In the genomic region with DNA sequence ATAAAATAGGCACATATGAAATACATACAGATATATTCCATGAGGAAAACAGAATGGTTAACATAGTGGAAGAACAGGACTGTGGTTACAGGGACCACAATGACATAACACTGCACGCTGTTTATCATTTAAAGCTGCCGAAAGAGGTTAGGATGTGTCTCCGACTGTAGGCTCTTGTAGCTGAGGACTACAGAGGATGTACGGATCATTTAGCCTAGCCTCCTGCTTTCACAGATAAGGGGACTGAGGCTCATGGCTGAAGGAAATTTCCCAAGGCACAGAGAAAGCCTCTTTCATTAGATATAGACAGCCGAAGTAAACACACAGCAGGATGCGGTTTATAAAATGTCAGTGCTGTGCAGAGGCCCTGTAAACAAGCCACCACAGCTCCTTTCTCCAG, we compare ENCODE assay signal across 11 mouse cellular contexts. TPM values are rescaled to one million over a fixed set of nuclear protein-coding genes. Genes with fewer than 3 reads are reported as not detected.
A peak's percentile ranks its signal among the peaks of the same experiment; 100 is the strongest.
DNase-seq lines count a peak whose midpoint lies in the region; ATAC-seq and TF ChIP-seq lines count a peak whose summit lies in the region.
"Had no signal": no experiment of that assay in that cellular context is flagged by ENCODE, and none has a peak within 500 bp of the region (broad histone marks: within the 10 kb centered on the region; RNA-seq: fewer than 3 reads in every experiment).

No protein-coding gene starts in this region.

- no peaks in the 10 kb centered on the region for H3K9me3 ChIP-seq in hindbrain, embryonic 15.5 days
- H3K9me3 ChIP-seq in hindbrain, embryonic 10.5 days: no peaks in the 10 kb centered on the region
- H3K9me3 ChIP-seq in G1E (replicated peaks): no peaks in the 10 kb centered on the region
- no peaks in the 10 kb centered on the region for H3K9me3 ChIP-seq in lung, postnatal 0 days (ENCODE audit: low read length)
- H3K9me3 ChIP-seq: forebrain, embryonic 13.5 days; limb, embryonic 10.5 days had no signal

- ATAC-seq in hindbrain, embryonic 15.5 days (ENCODE audit: low FRiP score, low read depth): no peak
- ATAC-seq in G1E (ENCODE audit: extremely low read depth, insufficient number of reproducible peaks, low FRiP score, poor library complexity, severe bottlenecking): peak; percentile 91
- ATAC-seq in lung, postnatal 0 days: peak; percentile 73
- ATAC-seq: forebrain, embryonic 13.5 days had no signal

- H3K27me3 ChIP-seq in hindbrain, embryonic 15.5 days: no peaks in the 10 kb centered on the region
- no peaks in the 10 kb centered on the region for H3K27me3 ChIP-seq in hindbrain, embryonic 10.5 days (ENCODE audit: insufficient read depth, poor library complexity, severe bottlenecking)
- no peaks in the 10 kb centered on the region; the same call in 1 of the 2 replicates for H3K27me3 ChIP-seq in G1E (ENCODE audit: insufficient read depth, low read length)
- H3K27me3 ChIP-seq in lung, postnatal 0 days (replicated peaks; ENCODE audit: insufficient read depth, low read length): no peaks in the 10 kb centered on the region
- H3K27me3 ChIP-seq: forebrain, embryonic 13.5 days had no signal

- WGBS in hindbrain, embryonic 15.5 days: 67% methylated on average over 6 of the region's 6 CpGs
- WGBS in hindbrain, embryonic 10.5 days: 80% methylated on average over 6 of the region's 6 CpGs
- WGBS in lung, postnatal 0 days: 35% methylated on average over 6 of the region's 6 CpGs

- peak overlapping the region; percentile 48; the same call in 1 of the 2 replicates for H3K27ac ChIP-seq in hindbrain, embryonic 15.5 days (replicated peaks)
- no peak overlapping the region for H3K27ac ChIP-seq in hindbrain, embryonic 10.5 days
- H3K27ac ChIP-seq in lung, postnatal 0 days (ENCODE audit: low read length): peak overlapping the region; percentile 61
- H3K27ac ChIP-seq: forebrain, embryonic 13.5 days had no signal

- no peak for DNase-seq in hindbrain, embryonic 10.5 days (ENCODE audit: low spot score)
- peak; percentile 45 for DNase-seq in G1E (ENCODE audit: low spot score)
- DNase-seq in brain, embryonic 14.5 days (ENCODE audit: low read depth): peak; percentile 22
- peak; percentile 29 for DNase-seq in lung, postnatal 0 days (ENCODE audit: low spot score)
- DNase-seq in frontal cortex, postnatal 36 days (ENCODE audit: low spot score in 2 of 2): no peak
- DNase-seq in left cerebral cortex, postnatal 36 days (ENCODE audit: low spot score in 2 of 2): no peak
- DNase-seq in layer of hippocampus, adult 18-20 months (ENCODE audit: low spot score in 2 of 2): no peak
- DNase-seq: spleen, adult 18-20 months had no signal

- H3K36me3 ChIP-seq in hindbrain, embryonic 15.5 days: 0 out of 2 replicates have a peak, but pooled peaks cover 2% of the 10 kb centered on the region
- no peaks in the 10 kb centered on the region for H3K36me3 ChIP-seq in hindbrain, embryonic 10.5 days
- no peaks in the 10 kb centered on the region for H3K36me3 ChIP-seq in G1E (replicated peaks)
- no peaks in the 10 kb centered on the region for H3K36me3 ChIP-seq in lung, postnatal 0 days (ENCODE audit: insufficient read depth, low read length)
- H3K36me3 ChIP-seq: limb, embryonic 10.5 days had no signal

- no peak overlapping the region for H3K4me2 ChIP-seq in hindbrain, embryonic 15.5 days
- peak overlapping the region; percentile 27; the same call in 1 of the 2 replicates for H3K4me2 ChIP-seq in lung, postnatal 0 days (replicated peaks; ENCODE audit: low read depth, low read length)
- H3K4me2 ChIP-seq: forebrain, embryonic 13.5 days had no signal

- no peak overlapping the region for H3K4me3 ChIP-seq in hindbrain, embryonic 15.5 days
- no peak overlapping the region for H3K4me3 ChIP-seq in hindbrain, embryonic 10.5 days
- peak overlapping the region; percentile 61; the same call in 1 of the 2 replicates for H3K4me3 ChIP-seq in G1E (ENCODE audit: low read depth, low read length)
- no peak overlapping the region for H3K4me3 ChIP-seq in lung, postnatal 0 days (ENCODE audit: low read depth, low read length)
- H3K4me3 ChIP-seq: forebrain, embryonic 13.5 days; limb, embryonic 10.5 days had no signal

- intact Hi-C loops in left cerebral cortex, postnatal 36 days (cut with DNase I): no loop called here

- TF ChIP-seq EP300 in lung, postnatal 0 days (IDR thresholded peaks at IDR 0.05): no peak

- H3K4me1 ChIP-seq in hindbrain, embryonic 15.5 days (replicated peaks): peaks cover 6% of the 10 kb centered on the region
- H3K4me1 ChIP-seq in hindbrain, embryonic 10.5 days (replicated peaks): 0 out of 2 replicates have a peak, but pooled peaks cover 7% of the 10 kb centered on the region
- peaks cover 41% of the 10 kb centered on the region for H3K4me1 ChIP-seq in G1E (ENCODE audit: insufficient read depth, low read depth, low read length)
- H3K4me1 ChIP-seq in lung, postnatal 0 days (ENCODE audit: insufficient read depth, low read depth, low read length): 0 out of 2 replicates have a peak, but pooled peaks cover 4% of the 10 kb centered on the region

- H3K9ac ChIP-seq in hindbrain, embryonic 15.5 days: no peak overlapping the region
- H3K9ac ChIP-seq in lung, postnatal 0 days (replicated peaks; ENCODE audit: low read depth): no peak overlapping the region
- H3K9ac ChIP-seq: forebrain, embryonic 13.5 days had no signal

- TF ChIP-seq POLR2A in brain, embryonic 14.5 days (IDR thresholded peaks at IDR 0.05; ENCODE audit: borderline replicate concordance, extremely low read depth, insufficient read depth, insufficient read length, poor library complexity, severe bottlenecking): no peak

- TF ChIP-seq CTCF in G1E (IDR thresholded peaks at IDR 0.05; ENCODE audit: low read depth, low read length): no peak
- TF ChIP-seq CTCF in brain, embryonic 14.5 days (IDR thresholded peaks at IDR 0.05; ENCODE audit: borderline replicate concordance, extremely low read depth, insufficient read depth, insufficient read length): no peak
- TF ChIP-seq CTCF in lung, postnatal 0 days (IDR thresholded peaks at IDR 0.05): no peak

RNA-seq across cellular contexts. Expression of a gene that starts 8.5 kb away (rescaled TPM):
- 67.1 and 71.3 TPM in 2 replicates for polyA plus RNA-seq in hindbrain, embryonic 15.5 days (2015; fragmentation: Nextera tagmentation; extraction: Ambion mirVana)
- polyA plus RNA-seq in hindbrain, embryonic 10.5 days (2016; fragmentation: Nextera tagmentation; extraction: Ambion mirVana): 14.8 and 17.7 TPM in 2 replicates
- total RNA-seq in G1E (2014; fragmentation: Nextera tagmentation) (8.3 and 13.6 TPM in 2 replicates), G1E (2017) (2.9 and 3.5 TPM in 2 replicates)
- 3.0 and 3.4 TPM in 2 replicates for polyA plus RNA-seq in G1E (2012)
- 15.6 and 20.0 TPM in 2 replicates for polyA plus RNA-seq in brain, embryonic 14.5 days (2012; rRNA removed)
- 46.5 and 50.6 TPM in 2 replicates for polyA plus RNA-seq in lung, postnatal 0 days (2015; fragmentation: Nextera tagmentation; extraction: Ambion mirVana)
- total RNA-seq in left cerebral cortex, postnatal 36 days (2021): 10 to 100 TPM; 67.4 to 78.2 TPM
- 10 to 100 TPM; 54.6 to 57.9 TPM for total RNA-seq in layer of hippocampus, adult 18-20 months (2021)

Comparison
In these comparisons a context has a peak if more than half of its experiments do, and no peak if none do; other contexts are left out.
1. DNase-seq: peak in G1E (single experiment), brain, embryonic 14.5 days (single experiment) and lung, postnatal 0 days (single experiment); none in hindbrain, embryonic 10.5 days (single experiment), frontal cortex, postnatal 36 days (0 of 2), left cerebral cortex, postnatal 36 days (0 of 2) and layer of hippocampus, adult 18-20 months (0 of 2).